Mouse (Mus musculus): ENCODE results near the gene Plcb3.
"Not testable (repeated sequence)": the region's sequence is repeated elsewhere in the genome, so short reads cannot be mapped to it uniquely, and the experiment has no call there.

Gene Plcb3

GRCm38 (mm10) chr19:6991166-6991565 lies 14.9 kb upstream of the Plcb3 start:
- not testable (repeated sequence) for DNase-seq (ENCODE audit: low spot score in 2 of 2)

GRCm38 (mm10) chr19:6990712-6991111 lies 14.4 kb upstream of the Plcb3 start:
- DNase-seq (ENCODE audit: low spot score in 2 of 2) = no peak

- DNase-seq (ENCODE audit: low spot score in 2 of 2) = no peak
Measured at GRCm38 (mm10) chr19:6989251-6989650, 13.0 kb upstream of the Plcb3 start.

- DNase-seq (ENCODE audit: low spot score in 2 of 2) = no peak
Measured at GRCm38 (mm10) chr19:6987904-6988285, 11.6 kb upstream of the Plcb3 start.

- peak in 1 of 2 experiments; percentile 62 for DNase-seq (ENCODE audit: low spot score in 2 of 2)
Measured at GRCm38 (mm10) chr19:6987061-6987903, 11.0 kb upstream of the Plcb3 start, which contains the start of gene Vegfb. TSS of gene Vegfb (minus strand) at chr19:6987651.

GRCm38 (mm10) chr19:6985951-6986708 lies 9.9 kb upstream of the Plcb3 start:
- DNase-seq (ENCODE audit: low spot score in 2 of 2) = no peak

- no peak for DNase-seq (ENCODE audit: low spot score in 2 of 2)
Measured at GRCm38 (mm10) chr19:6985300-6985699, 9.0 kb upstream of the Plcb3 start.

- no peak for DNase-seq (ENCODE audit: low spot score in 2 of 2)
Measured at GRCm38 (mm10) chr19:6983621-6984020, 7.4 kb upstream of the Plcb3 start.

- DNase-seq (ENCODE audit: low spot score in 2 of 2) = no peak
Measured at GRCm38 (mm10) chr19:6981465-6981864, 5.2 kb upstream of the Plcb3 start.

GRCm38 (mm10) chr19:6980381-6981093 lies 4.3 kb upstream of the Plcb3 start, which contains the start of gene Fkbp2:
TSS of gene Fkbp2 (minus strand) at chr19:6980501.
- peak; percentile 99 for DNase-seq (ENCODE audit: low spot score in 2 of 2)

- DNase-seq (ENCODE audit: low spot score in 2 of 2) = peak; percentile 98 to 100
Measured at GRCm38 (mm10) chr19:6979486-6980380, 3.5 kb upstream of the Plcb3 start.

- no peak for DNase-seq (ENCODE audit: low spot score in 2 of 2)
Measured at GRCm38 (mm10) chr19:6979001-6979479, 2.8 kb upstream of the Plcb3 start.

- no peak for DNase-seq (ENCODE audit: low spot score in 2 of 2)
Measured at GRCm38 (mm10) chr19:6978639-6978974, 2.3 kb upstream of the Plcb3 start.

GRCm38 (mm10) chr19:6977759-6978638 lies 1.7 kb upstream of the Plcb3 start:
- no peak for DNase-seq (ENCODE audit: low spot score in 2 of 2)

- DNase-seq (ENCODE audit: low spot score in 2 of 2) = peak; percentile 77
Measured at GRCm38 (mm10) chr19:6974211-6975205, 1.8 kb downstream of the Plcb3 start, which contains the start of gene Ppp1r14b. TSS of gene Ppp1r14b (plus strand) at chr19:6974968.

GRCm38 (mm10) chr19:6973581-6974190 lies 2.6 kb downstream of the Plcb3 start:
- DNase-seq (ENCODE audit: low spot score in 2 of 2) = no peak

- no peak for DNase-seq (ENCODE audit: low spot score in 2 of 2)
Measured at GRCm38 (mm10) chr19:6972247-6972917, 3.9 kb downstream of the Plcb3 start.

GRCm38 (mm10) chr19:6971644-6972043 lies 4.6 kb downstream of the Plcb3 start:
- DNase-seq (ENCODE audit: low spot score in 2 of 2) = no peak
